Mouse (Mus musculus) induced T-regulatory cell, adult 2 months (primary cell): ENCODE measurements around the gene Exoc8.

Source experiments
- DNase-seq: peaks from one replicate; pipeline ENCODE4 v3.0.0-alpha.2; 2012; ENCODE audit warnings: low read depth

Gene Exoc8

DNA sequence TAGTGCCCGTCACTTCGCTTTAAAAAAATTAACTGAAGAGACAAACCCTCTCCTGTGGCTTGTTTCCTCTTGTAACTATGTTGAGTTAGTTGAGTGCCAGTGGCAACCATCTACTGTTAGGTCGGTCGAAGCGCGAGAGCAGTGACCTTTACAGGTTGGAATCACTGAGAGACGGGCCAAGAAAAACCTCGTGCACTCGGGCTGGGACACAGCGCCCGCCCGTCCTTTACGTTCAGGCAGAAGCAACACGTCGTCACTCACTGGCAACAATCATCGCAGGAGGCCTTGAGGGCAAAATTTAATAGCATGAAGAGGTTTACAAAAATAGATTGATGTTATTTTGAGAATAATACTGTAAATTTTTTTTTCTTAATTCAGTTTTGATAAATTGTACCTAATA lies 12.4 kb upstream of the Exoc8 start:
- DNase-seq: no peak

DNA sequence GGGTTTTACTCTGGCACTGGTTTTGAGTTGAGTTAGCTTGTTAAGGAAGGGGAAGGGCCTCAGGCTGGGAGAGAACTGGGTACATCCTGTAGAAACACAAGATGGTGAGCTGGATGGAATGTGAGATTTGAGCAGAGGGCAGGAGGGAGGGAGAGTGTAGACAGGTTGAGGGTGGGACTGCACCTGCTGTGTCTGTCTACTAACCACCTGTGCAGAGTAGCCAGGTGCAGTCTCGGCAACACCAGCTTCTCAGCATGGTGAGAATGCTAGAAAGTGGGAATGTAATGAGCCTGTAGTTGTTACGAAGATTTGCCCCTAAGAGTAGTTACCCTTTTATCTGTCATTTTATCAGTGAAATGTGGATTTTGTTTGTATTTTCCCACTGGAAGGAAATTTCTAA lies 8.0 kb upstream of the Exoc8 start:
- DNase-seq: no peak

DNA sequence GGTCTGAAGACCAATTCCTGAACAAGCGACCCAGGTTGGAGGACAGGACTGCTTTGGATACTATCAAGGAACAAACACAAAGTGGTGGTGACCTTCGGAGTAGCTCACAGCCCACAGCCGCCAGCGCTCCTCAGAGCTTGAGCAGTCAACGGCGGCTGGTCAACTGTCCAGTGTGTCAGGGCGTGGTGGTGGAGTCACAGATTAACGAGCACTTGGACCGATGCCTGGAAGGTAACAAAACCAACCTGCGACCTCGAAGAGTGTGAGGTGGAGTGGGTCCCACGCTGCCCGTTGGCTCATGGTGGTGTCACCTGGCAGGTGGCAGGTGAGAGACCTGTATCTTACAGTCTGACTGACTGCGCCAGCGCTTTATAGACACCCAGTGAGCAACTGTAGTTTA lies 5.7 kb upstream of the Exoc8 start:
- no peak for DNase-seq

DNA sequence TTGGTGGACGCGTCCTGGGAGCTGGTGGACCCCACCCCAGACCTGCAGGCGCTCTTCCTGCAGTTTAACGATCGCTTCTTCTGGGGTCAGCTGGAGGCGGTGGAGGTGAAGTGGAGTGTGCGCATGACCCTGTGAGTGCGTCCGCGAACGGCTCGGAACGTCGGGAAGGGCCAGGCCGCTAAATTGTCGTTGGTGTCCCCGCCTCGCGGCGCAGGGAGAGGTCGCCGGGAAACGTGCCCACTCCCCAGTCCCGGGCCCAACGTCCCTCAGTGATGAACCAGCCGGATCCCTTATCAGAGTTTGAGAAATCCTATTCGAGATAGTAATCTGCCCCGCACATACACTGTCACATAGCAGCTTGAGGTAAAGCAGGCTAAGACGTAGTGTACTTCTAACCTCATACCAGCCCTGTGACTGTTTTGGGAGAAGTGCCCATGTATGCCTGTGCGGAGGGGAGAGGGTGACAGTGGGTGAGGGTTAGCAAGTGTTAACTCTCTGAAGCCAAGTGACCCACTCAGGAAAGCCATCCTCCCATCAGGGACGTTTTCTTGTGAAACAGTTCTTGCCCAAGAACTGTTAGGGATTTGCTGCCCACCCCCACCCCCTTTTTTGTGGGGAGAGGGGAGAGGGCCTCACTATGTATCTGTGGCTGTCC lies 873 bp upstream of the Exoc8 start:
- DNase-seq: no peak

DNA sequence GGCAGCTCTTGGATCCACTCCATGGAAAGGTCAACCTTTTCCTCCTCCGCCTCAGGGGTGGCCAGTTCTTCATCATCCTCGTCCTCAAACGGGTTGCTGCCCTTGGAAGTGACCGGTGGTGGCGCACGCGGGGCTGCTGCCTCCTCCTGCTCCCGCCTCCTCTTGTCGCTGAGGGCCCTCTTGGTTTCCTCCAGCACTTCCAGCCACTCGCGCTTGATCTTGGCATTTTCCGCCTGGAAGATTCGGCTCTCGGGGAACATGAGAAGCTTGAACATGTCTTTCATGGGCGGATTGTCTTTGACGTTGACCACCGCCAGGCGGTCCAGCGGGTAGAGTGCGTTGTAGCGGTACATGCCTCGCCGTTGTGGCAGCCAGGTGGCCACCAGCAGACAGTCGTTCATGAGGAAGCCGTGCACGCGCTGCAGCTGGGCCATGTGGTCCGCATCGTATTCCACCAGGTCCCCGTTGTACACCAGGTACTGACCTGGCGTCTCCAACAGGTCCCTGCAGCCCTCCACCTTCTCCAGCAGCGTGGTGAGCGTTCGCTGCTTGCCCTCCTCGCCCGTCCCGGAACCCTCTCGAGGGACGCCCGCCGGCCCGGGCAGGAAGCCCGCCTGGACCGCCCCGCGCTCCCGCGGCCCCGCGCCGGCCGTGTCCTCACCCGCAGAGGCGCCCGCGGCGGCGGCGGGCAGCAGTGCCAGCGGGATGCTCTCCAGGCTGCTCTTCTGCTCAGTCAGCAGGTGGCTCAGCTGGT lies 696 bp downstream of the Exoc8 start:
- DNase-seq: peak; percentile 68

DNA sequence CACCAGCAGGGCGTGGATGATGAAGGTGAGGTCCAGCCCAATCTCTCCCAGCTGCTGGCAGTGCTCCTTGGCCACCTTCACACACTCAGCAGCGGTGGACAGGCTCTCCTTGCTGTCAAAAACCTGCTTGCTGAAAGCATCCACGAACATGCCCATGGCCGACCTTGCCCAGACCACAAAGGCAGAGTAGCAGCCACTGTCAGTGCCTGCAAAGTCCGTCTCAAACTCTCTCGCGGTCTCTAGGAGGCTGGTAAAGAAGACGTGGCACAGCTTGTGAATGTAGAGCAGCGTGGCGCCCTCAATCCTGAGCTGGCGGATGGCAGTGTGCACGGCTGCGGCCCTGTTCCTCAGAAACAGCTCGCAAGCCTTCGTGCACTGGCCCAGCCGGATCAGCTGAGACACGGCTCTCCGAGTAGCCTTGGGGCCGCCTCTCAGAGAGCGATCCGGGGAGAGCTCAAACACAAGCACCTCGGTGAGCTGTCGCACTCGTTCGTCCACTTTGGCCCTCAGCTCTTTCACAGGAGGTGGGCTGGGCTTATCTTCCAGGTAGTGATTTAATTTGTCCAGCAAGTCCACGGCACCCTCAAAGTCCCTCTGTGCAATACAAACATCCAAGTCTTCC lies 1.4 kb downstream of the Exoc8 start:
- DNase-seq: no peak

DNA sequence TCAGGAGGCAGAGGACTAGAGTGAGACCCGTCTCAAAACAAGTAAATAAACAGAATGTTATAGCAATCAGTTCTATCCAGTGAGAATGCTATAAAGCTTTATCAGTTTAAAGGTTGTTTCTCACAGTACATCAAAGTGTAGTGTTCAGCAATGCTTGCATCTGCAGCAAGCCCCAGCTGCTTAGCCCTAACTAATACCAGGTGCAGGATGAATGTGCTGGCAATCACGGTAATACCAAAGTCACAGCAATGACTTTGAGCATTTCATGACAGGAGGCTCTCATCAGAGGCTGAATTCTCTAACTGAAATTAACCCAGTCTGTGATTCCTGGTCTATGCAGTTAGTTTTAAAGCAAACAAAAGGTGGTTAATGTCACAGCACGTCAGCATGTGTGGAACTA lies 4.9 kb downstream of the Exoc8 start:
- DNase-seq: no peak

DNA sequence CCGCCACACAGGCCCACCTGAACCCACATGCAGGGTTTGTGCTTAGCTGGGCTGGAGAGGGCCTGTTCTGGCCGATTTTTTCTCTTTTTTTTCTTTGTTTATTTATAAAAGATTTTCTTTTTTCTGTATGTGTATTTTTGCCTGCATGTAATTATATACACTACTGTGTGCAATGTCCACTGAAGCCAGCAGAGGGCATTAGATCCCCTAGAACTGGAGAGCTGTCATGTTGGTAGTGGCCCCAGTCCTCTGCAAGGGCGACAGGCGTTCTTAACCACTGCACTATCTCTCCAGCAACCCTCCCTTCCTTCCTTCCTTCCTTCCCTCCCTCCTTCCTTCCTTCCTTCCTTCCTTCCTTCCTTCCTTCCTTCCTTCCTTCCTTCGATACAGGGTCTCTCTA lies 9.1 kb downstream of the Exoc8 start:
- DNase-seq: peak; percentile 25

DNA sequence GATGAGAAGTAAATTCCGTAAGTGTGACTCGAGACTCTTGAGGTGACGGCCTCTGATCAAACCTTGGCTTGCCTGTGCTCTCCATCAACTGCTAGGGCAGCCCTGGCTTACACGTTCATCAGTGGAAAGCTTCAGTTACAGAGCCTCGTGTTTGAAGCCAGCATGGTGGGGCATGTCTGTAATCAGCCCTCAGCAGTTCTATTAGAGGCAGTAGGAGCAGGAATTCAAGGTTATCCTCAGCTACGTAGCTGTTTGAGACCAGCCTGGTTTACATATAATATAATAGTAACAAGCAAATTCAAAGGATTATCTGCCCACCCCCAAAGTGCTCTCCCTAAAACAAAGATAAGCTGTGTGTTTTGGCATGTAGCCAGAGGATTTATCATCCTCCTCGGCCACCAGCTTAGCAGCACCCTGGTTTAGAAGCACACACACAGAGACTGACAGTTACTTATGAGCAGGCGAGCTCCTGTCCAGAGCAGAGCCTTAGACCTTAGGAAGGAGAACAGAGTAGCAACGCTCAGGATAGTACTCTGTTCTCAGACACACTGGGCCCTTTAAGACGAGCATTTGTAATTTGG lies 18.5 kb downstream of the Exoc8 start:
- DNase-seq: no peak

DNA sequence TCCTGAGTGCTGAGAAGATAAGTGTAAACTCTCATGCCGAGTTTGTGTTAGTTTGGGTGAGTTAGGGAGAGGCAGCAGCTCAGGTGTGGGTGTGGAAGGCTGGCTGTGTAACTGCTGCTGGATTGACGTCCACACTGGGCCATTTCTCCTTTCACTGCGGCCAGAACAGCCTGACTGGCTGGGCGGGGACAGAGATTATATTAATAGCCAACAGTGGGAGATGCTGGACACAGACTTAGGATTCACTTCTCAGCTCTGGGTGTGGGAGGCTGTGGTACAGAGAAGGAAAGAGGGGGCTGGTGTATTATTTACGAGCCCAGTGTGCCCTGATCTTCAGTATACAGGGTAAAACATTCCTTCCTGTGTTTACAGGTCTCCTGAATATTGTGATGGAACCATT lies 19.4 kb downstream of the Exoc8 start:
- no peak for DNase-seq

DNA sequence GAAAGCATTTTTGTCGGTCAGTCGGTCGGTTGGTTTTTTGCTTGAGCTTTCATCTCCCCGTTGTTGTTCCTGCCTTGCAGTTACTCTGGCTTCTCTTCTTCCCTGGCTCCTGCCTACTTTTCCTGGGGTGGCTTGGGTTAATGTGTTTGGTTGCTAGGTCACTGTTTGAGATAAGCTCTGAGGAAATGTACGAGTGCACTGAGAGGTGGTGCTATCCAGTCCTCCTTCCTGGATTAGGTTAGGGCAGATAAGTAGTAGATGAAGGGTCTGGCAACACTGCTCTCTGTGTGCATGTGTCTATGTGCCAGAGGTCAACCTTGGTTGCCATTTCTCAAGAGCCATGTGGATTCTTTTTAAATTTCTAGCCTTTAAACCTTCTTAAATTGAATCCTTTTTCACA lies 24.8 kb downstream of the Exoc8 start:
- no peak for DNase-seq

DNA sequence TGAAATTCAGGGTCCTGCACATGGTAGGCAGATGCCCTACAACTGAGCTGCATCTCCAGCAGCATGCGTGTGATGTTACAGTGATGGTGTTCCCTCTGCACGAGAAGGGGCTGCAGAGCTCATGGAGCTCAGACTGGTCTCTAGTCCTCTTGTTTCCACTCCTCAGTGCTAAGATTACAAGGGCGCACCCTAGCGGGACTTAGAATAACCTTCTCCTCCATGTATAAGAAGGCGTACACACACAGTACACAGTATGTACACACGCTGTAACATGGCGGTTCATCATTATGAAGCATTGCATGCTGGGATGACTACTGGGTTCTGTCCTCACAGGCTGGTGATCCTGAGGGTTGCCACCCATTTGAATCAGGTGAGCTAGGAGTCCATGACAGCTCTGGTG lies 25.4 kb downstream of the Exoc8 start:
- no peak for DNase-seq

DNA sequence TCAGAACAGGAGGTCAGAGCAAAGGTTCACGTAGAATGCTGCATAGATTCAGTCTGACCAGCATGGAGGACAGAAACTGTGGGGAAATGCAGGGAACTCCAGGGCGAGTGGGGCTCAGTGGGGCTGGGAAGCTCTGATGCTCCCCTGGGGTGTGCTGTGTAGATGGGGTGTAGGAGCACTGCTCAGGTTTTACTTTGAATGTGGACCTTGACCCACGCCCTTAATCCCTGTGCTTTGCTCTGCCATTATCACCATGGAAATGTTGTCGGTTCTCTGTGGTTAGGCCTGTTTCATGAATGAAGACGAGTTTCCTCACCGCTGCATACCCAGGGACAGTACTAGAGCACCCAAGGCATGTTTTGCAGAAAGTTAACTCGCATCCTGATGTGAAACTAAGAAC lies 26.0 kb downstream of the Exoc8 start:
- DNase-seq: no peak

DNA sequence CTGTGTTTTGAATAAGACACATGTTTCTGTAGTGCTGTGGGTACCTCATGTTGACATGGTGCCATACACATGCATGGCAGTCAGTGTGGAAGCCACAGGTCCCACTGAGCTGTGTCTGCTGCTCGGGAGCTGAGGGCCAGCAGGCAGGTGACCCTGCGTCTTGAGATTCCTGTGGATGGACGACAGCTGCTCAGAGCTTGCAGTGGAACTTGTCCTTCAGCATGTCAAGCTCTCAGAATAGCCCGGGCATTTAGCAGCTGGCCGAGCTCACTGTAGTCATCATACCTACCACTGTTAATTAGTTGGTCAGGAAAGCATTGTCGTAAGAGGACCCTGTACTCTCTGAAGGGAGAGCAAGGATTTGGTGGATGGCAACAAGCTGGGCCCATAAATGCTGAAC lies 27.8 kb downstream of the Exoc8 start:
- DNase-seq: no peak

DNA sequence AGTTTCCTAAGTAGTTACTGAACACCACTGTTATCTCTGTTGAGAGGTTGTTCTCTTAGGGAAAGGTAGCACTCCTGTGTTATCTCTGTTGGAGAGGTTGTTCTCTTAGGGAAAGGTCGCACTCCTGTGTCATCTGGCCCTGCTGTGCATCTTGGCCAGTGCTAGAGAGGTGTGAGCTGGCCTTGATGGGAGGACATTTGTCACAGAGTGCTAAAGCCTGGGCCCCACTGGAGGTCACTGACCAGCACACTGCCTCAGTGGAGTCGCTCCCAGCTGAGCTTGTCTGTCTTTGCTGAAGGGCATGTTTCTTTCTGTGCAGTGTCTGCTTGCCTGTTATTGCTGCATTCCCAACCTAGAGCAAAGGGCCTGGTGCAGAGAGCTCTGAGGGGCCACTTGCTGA lies 30.4 kb downstream of the Exoc8 start:
- DNase-seq: no peak

DNA sequence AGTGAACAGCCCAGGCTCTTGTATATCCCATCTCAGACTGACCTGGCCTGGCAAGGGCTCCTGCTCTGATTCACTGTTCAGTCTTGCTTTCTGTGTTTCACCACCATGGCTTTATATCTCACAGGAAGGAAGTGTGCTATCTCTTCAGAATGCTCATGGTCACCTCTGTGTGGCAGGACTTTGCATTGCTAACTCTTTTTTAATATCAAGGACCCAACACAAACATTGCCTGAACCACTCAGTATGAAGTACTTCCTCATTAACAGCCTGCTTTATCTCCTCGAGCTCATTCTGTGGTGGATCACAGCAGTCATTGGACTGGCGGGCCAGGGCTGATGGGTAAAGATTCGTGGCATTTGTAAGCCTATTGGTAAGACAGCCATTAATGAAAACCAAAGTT lies 30.8 kb downstream of the Exoc8 start:
- DNase-seq: no peak

DNA sequence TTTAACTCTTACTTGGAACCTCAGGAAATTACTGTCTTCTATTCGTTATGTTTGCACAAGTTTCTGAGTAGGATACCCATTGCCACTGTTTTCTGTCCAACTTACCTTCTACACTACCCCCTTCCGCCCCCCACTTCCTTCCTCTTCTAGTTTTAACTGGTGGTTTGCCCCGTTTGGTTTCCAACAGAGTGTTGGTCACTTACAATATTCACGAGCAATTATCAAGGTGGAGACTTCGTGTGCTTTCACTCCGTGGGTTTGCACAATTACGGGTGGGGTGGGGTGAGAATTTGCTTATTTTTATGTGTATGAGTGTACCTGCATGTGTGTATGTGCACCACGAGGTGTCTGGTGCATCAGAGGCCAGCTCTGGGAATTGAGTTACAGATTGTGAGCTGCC lies 33.8 kb downstream of the Exoc8 start:
- DNase-seq: peak; percentile 68

DNA sequence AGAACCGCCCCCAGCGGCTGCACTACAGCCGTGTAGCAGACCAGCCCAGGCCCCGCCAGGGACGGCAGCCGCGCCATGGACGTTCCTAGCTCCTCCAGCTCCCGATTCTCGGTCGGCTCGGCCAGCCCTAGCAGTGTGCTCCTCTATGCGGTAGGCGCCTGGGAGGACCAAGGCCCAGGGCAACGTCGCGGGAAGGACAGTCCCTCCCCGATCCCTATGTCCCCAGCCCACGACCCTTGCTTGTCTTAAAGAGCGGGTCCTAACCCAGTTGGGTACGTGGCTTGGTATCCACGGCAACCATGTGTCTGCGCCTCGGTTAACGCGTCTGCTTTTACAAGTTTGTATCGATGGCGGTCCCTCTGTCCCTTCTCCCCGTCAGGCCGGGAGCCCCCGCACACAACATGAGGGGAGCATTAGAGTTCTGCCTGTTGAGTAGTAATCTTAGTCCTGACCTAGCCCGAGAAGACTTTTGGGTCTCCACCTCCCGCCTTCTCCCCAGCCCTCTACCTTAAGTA lies 34.3 kb downstream of the Exoc8 start:
- no peak for DNase-seq

DNA sequence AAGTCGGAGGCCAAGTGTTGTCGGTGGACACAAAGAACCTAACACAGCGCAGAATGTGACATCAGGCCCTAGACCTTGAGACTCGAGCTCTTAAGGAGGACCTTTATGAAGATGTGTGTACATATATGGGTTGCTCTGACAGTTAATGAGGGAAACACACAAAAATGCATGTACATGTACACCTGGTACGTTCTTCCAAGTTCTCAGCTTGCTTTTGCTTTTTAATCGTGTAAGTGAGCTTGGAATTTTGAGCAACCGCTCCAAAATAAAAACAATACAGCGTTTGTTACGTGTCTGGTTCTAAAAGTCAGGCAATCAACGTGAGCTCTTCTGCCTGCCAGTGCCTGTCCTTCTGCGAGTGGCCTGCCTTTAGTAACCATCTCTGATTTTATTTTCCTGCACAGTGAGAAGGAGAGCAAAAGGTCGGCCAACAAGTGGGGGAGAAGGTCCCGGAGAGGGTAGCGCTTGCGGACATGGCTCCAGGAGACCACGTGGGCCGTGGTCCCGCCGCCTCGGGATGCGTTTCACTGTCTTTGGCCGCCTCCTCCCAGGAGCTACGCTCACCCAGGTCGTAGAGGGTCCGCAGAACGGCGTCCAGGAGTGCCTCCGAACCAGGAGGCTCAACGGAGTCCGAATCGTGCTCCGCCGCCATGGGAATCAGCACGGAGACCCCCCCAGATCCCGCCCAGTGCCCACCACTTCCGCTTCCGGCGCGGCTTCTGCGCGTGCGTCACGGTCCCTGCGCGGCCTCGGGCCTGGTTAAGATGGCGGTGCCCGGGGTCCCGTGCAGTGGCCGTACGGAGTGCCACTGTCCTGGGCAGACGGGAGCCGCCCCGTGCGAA lies 35.0 kb downstream of the Exoc8 start, which contains the start of the genes Gnpat and 2810004N23Rik:
Gene Gnpat (plus strand): TSS at position 713 of the 842 bp plus-strand sequence.
Gene 2810004N23Rik (minus strand): TSS at position 800 of the 842 bp plus-strand sequence.
- peak; percentile 95 for DNase-seq

DNA sequence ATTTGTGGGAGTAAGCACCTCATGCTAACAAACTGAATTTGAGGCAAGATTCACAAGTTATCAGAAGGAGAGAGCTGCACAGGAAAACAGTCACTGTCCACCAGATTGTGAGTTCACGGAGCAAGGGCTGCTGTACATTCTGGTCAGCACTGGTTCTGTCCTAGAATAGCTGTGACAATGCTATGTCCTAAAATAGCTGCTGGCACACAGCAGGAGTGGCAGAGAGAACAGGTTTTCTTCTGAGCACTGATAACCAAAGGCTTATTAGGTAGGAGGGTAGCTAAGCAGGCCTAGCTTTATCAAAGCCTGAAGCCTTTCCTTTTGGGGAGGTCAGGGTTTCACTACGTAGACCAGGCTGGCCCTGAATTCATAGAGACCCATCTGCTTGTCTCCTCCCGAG lies 37.3 kb downstream of the Exoc8 start:
- DNase-seq: no peak

DNA sequence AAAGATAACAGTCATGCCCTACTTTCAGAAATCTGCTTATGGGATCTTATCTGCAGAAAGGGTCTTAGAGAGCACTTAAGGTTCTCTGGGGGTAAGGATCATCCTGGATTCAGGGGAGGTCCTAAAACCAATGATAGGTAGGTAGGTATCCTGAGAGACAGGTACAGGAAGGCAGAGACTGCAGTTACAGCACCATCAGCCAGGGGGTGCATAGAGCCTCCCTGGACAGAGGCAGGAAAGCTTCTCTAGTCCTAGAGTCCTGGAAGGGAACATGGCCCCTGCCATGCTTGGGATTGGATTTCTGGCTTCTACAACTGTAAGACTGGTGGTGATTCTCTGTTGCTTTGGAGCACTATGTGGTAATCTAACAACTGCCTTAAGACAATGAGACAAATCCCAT lies 38.0 kb downstream of the Exoc8 start:
- DNase-seq: peak; percentile 72

DNA sequence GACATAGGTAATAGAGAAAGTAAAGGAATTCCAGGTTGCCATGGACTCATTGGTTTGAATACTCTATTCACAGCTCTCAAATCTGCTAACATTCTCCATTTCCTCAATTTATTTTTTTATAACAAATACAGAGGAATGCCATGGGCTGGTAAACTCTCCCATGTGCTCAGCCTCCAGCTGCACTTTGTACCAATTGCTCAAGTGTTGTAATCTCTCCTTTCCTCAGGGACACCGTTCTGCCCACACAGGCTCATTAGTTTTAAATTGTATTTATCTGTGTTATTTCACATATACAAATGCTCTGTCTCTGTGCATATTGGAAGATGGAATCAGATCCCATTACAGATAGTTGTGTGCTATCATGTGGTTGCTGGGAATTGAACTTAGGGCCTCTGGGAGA lies 44.0 kb downstream of the Exoc8 start:
- no peak for DNase-seq
